Mouse (Mus musculus) CH12.LX (cell line): ENCODE data around the gene Zbtb33. TPM values are rescaled to one million over a fixed set of nuclear protein-coding genes. Genes with fewer than 3 reads are reported as not detected.
A peak's percentile ranks its signal among the peaks of the same experiment; 100 is the strongest.

Experiments
- DNase-seq: peaks from one replicate; pipeline ENCODE4 v3.0.0-alpha.2; 2013; ENCODE audit errors: extremely low read depth
- H3K27ac ChIP-seq: 2 replicates; pipeline ENCODE4 v1.5.1; 2012; ENCODE audit warnings: low read depth, mild to moderate bottlenecking, control low read depth, moderate library complexity; ENCODE audit not compliant: insufficient read depth
- H3K27me3 ChIP-seq: replicated peaks from 2 replicates; pipeline ENCODE3; 2012; ENCODE audit warnings: inconsistent platforms
- H3K36me3 ChIP-seq, 2 experiments: replicated peaks in 1 of 2; 2 replicates each; pipeline versions ENCODE3 to v1.6.1; 2012; ENCODE audit warnings: inconsistent platforms in 1 of 2, low read length in 1 of 2, mild to moderate bottlenecking in 1 of 2, mixed read lengths in 1 of 2, moderate library complexity in 1 of 2; ENCODE audit not compliant: control insufficient read depth in 1 of 2, insufficient read depth in 1 of 2
- H3K4me1 ChIP-seq, 2 experiments: 2 replicates each; pipeline ENCODE4 v1.6.1; 2012; ENCODE audit warnings: inconsistent platforms in 1 of 2, moderate library complexity in 1 of 2; ENCODE audit not compliant: insufficient read depth in 2 of 2, control insufficient read depth in 1 of 2
- H3K4me2 ChIP-seq: 2 replicates; pipeline ENCODE4 v1.6.1; 2012; ENCODE audit warnings: low read depth, mild to moderate bottlenecking, control low read depth; ENCODE audit not compliant: poor library complexity, insufficient read depth, severe bottlenecking
- H3K4me3 ChIP-seq, 3 experiments: fragments of 150-350 bp in 1 of 3; sonication (generic) in 1 of 3; replicated peaks in 1 of 3; 2 replicates each; pipeline versions ENCODE3 to v1.5.1; 2011 to 2012; ENCODE audit warnings: low read depth in 2 of 3, low read length in 2 of 3, mild to moderate bottlenecking in 2 of 3, moderate library complexity in 2 of 3, control low read depth in 1 of 3, improper control_type of control experiment in 1 of 3, inconsistent platforms in 1 of 3, mixed read lengths in 1 of 3; ENCODE audit not compliant: poor library complexity in 1 of 3
- H3K79me2 ChIP-seq: replicated peaks from 2 replicates; pipeline ENCODE4 v1.6.1; 2012; ENCODE audit warnings: mild to moderate bottlenecking, moderate library complexity; ENCODE audit not compliant: control insufficient read depth, poor library complexity, insufficient read depth, severe bottlenecking; ENCODE audit errors: extremely low read depth
- H3K9ac ChIP-seq: 2 replicates; pipeline ENCODE4 v1.6.1; 2012; ENCODE audit warnings: low read depth, mild to moderate bottlenecking, control low read depth, moderate library complexity; ENCODE audit not compliant: insufficient read depth
- H3K9me3 ChIP-seq: replicated peaks from 2 replicates; pipeline ENCODE3; 2012; ENCODE audit warnings: low read length, inconsistent platforms, mixed read lengths
- BHLHE40 ChIP-seq: IDR thresholded peaks from 2 replicates; pipeline ENCODE4 v1.6.1; 2011; ENCODE audit warnings: mild to moderate bottlenecking, low read depth, low read length, improper control_type of control experiment
- CHD1 ChIP-seq: IDR thresholded peaks from 2 replicates; pipeline ENCODE4 v1.6.1; 2012; ENCODE audit warnings: low read depth, low read length, improper control_type of control experiment, inconsistent platforms
- CHD2 ChIP-seq: IDR thresholded peaks from 2 replicates; pipeline ENCODE4 v1.6.1; 2011; ENCODE audit warnings: low read length, improper control_type of control experiment
- CTCF ChIP-seq, 2 experiments: IDR thresholded peaks in 1 of 2; conservative IDR thresholded peaks in 1 of 2; 2 replicates each; pipeline ENCODE4 v1.5.1; 2011 to 2012; ENCODE audit warnings: low read depth in 2 of 2, low read length in 2 of 2, improper control_type of control experiment in 1 of 2, inconsistent platforms in 1 of 2, mild to moderate bottlenecking in 1 of 2, moderate library complexity in 1 of 2
- E2F4 ChIP-seq: IDR thresholded peaks from 2 replicates; pipeline ENCODE4 v1.6.1; 2011; ENCODE audit warnings: low read depth, low read length, improper control_type of control experiment; ENCODE audit not compliant: insufficient replicate concordance
- ELF1 ChIP-seq: IDR thresholded peaks from 2 replicates; pipeline ENCODE4 v1.6.1; 2014; ENCODE audit warnings: low read depth, mild to moderate bottlenecking, inconsistent platforms, low read length, improper control_type of control experiment
- EP300 ChIP-seq: IDR thresholded peaks from 2 replicates; pipeline ENCODE4 v1.6.1; 2011; ENCODE audit warnings: low read length, improper control_type of control experiment
- IRF4 ChIP-seq: IDR thresholded peaks from 2 replicates; pipeline ENCODE4 v1.6.1; 2014; ENCODE audit warnings: low read depth, mild to moderate bottlenecking, inconsistent platforms, low read length, improper control_type of control experiment
- JUN ChIP-seq: IDR thresholded peaks from 2 replicates; pipeline ENCODE4 v1.6.1; 2011; ENCODE audit warnings: low read depth, mild to moderate bottlenecking, low read length, improper control_type of control experiment, moderate library complexity; ENCODE audit not compliant: insufficient read depth
- JUND ChIP-seq: conservative IDR thresholded peaks from 2 replicates; pipeline ENCODE4 v1.6.1; 2011; ENCODE audit warnings: low read depth, low read length, improper control_type of control experiment
- KAT2A ChIP-seq: IDR thresholded peaks from 2 replicates; pipeline ENCODE4 v1.6.1; 2012; ENCODE audit warnings: low read length, improper control_type of control experiment, inconsistent platforms; ENCODE audit not compliant: insufficient replicate concordance
- MAFK ChIP-seq: IDR thresholded peaks from 2 replicates; pipeline ENCODE4 v1.6.1; 2011; ENCODE audit warnings: low read length, improper control_type of control experiment; ENCODE audit not compliant: insufficient replicate concordance
- MAX ChIP-seq: IDR thresholded peaks from 2 replicates; pipeline ENCODE4 v1.6.1; 2011; ENCODE audit warnings: low read length, improper control_type of control experiment
- MEF2A ChIP-seq: IDR thresholded peaks from 2 replicates; pipeline ENCODE4 v1.6.1; 2014; ENCODE audit warnings: low read depth, mild to moderate bottlenecking, inconsistent platforms, low read length, improper control_type of control experiment, borderline replicate concordance
- MYC ChIP-seq: IDR thresholded peaks from 2 replicates; pipeline ENCODE4 v1.6.1; 2011; ENCODE audit warnings: low read depth, mild to moderate bottlenecking, improper control_type of control experiment, low read length
- NRF1 ChIP-seq: IDR thresholded peaks from 2 replicates; pipeline ENCODE4 v1.6.1; 2014; ENCODE audit warnings: low read depth, mild to moderate bottlenecking, inconsistent platforms, low read length, improper control_type of control experiment, moderate library complexity
- PAX5 ChIP-seq: IDR thresholded peaks from 2 replicates; pipeline ENCODE4 v1.6.1; 2012; ENCODE audit warnings: low read length, inconsistent platforms, mixed read lengths
- RCOR1 ChIP-seq: conservative IDR thresholded peaks from 2 replicates; pipeline ENCODE4 v1.6.1; 2012; ENCODE audit warnings: low read depth, mild to moderate bottlenecking, inconsistent platforms, low read length, improper control_type of control experiment
- SIN3A ChIP-seq: IDR thresholded peaks from 2 replicates; pipeline ENCODE4 v1.6.1; 2012; ENCODE audit warnings: low read length, improper control_type of control experiment, inconsistent platforms
- TBP ChIP-seq: conservative IDR thresholded peaks from 2 replicates; pipeline ENCODE4 v1.6.1; 2011; ENCODE audit warnings: low read depth, low read length, improper control_type of control experiment
- TCF12 ChIP-seq: IDR thresholded peaks from 2 replicates; pipeline ENCODE4 v1.6.1; 2014; ENCODE audit warnings: low read depth, mild to moderate bottlenecking, inconsistent platforms, low read length, improper control_type of control experiment
- UBTF ChIP-seq: IDR thresholded peaks from 2 replicates; pipeline ENCODE4 v1.6.1; 2012; ENCODE audit warnings: low read depth, mild to moderate bottlenecking, inconsistent platforms, low read length, improper control_type of control experiment, moderate library complexity
- USF1 ChIP-seq: IDR thresholded peaks from 2 replicates; pipeline ENCODE4 v1.6.1; 2014; ENCODE audit warnings: low read depth, mild to moderate bottlenecking, inconsistent platforms, low read length, improper control_type of control experiment
- USF2 ChIP-seq: conservative IDR thresholded peaks from 2 replicates; pipeline ENCODE4 v1.6.1; 2011; ENCODE audit warnings: low read depth, low read length, improper control_type of control experiment
- ZC3H11A ChIP-seq: IDR thresholded peaks from 2 replicates; pipeline ENCODE4 v1.6.1; 2012; ENCODE audit warnings: low read depth, mild to moderate bottlenecking, inconsistent platforms, low read length, improper control_type of control experiment
- ZKSCAN1 ChIP-seq: IDR thresholded peaks from 2 replicates; pipeline ENCODE4 v1.6.1; 2012; ENCODE audit warnings: low read depth, inconsistent platforms, low read length, improper control_type of control experiment, borderline replicate concordance
- ZMIZ1 ChIP-seq: IDR thresholded peaks from 2 replicates; pipeline ENCODE4 v1.6.1; 2012; ENCODE audit warnings: low read depth, mild to moderate bottlenecking, inconsistent platforms, low read length, improper control_type of control experiment
- ZNF384 ChIP-seq: IDR thresholded peaks from 2 replicates; pipeline ENCODE4 v1.6.1; 2012; ENCODE audit warnings: low read depth, low read length, improper control_type of control experiment, inconsistent platforms
- dilution Hi-C: fragments of 300-500 bp; cut with MboI; formaldehyde crosslinking; loops from 2 replicates; pipeline ENCODE4 v1.14.3; 2020; ENCODE audit warnings: low sequenced_read_pairs; ENCODE audit not compliant: extremely low pct_unique_long_range_greater_than_20kb, extremely low pct_ligation_motif_present
- in situ Hi-C: fragments of 300-500 bp; cut with MboI; formaldehyde crosslinking; loops from 3 replicates; pipeline ENCODE4 v1.14.3; 2019; ENCODE audit warnings: low sequenced_read_pairs, low pct_ligation_motif_present, low pct_unique_long_range_greater_than_20kb, mixed read lengths
- polyA plus RNA-seq: library from polyadenylated mRNA; unstranded; fragments of >175 nt; gene quantifications from 2 replicates; pipeline ENCODE4 v1.2.1, GENCODE M21; 2012; ENCODE audit warnings: low read depth; ENCODE audit not compliant: insufficient read length
- total RNA-seq, 2 experiments: library from RNA; depleted of rRNA; stranded (reverse); fragments of 300-350 nt in 1 of 2; fragments of >200 nt in 1 of 2; gene quantifications; 2 replicates each; pipeline ENCODE4 v1.2.3; 2012 to 2014

The Zbtb33 gene
- total and polyA plus RNA-seq, 3 experiments = 10.7 to 25.0 (median 14.0) TPM

- H3K9me3 ChIP-seq = no peaks in the 10 kb centered on the region
Observed at GRCm38 (mm10) chrX:38185520-38185919, 4.1 kb upstream of the Zbtb33 start.

GRCm38 (mm10) chrX:38190458-38190764, 818 bp downstream of the Zbtb33 start:
- Histone ChIP-seq H3K9me3 (no peaks in the 10 kb centered on the region), H3K79me2 (peaks cover 33% of the 10 kb centered on the region), H3K9ac (peak overlapping the region; percentile 91), H3K4me1 (peaks cover 0 to 25% of the 10 kb centered on the region in 2 experiments; a peak in 2 of 4 replicates), H3K27me3 (no peaks in the 10 kb centered on the region), H3K4me2 (peak overlapping the region; percentile 38; the same call in 1 of the 2 replicates), H3K36me3 (peaks cover 15 to 23% of the 10 kb centered on the region in 2 experiments), H3K27ac (peak overlapping the region; percentile 54; the same call in 1 of the 2 replicates), H3K4me3 (peak overlapping the region; percentile 71 to 98 (median 72))
- dilution Hi-C loops = no loop called here
- in situ Hi-C loops = no loop called here
- no peak for DNase-seq
- TF ChIP-seq TCF12 (no peak), ZKSCAN1 (no peak), IRF4 (no peak), JUN (no peak), MAFK (no peak), UBTF (no peak), CHD1 (no peak), ZNF384 (no peak), MEF2A (no peak), CTCF (conservative IDR thresholded peaks at IDR 0.05 in 1 of 2, IDR thresholded peaks at IDR 0.05 in 1 of 2; ENCODE audit: low read depth in 2 of 2, low read length in 2 of 2) (no peak), PAX5 (no peak), ZC3H11A (no peak), E2F4 (no peak), MYC (no peak), BHLHE40 (no peak)

More at GRCm38 (mm10) chrX:38185520-38185919, 4.1 kb upstream of the Zbtb33 start:
- Histone ChIP-seq H3K4me2 (peak overlapping the region; percentile 63; the same call in 1 of the 2 replicates), H3K4me1 (peaks cover 0 to 25% of the 10 kb centered on the region in 2 experiments; a peak in 2 of 4 replicates), H3K27me3 (no peaks in the 10 kb centered on the region), H3K79me2 (peaks cover 9% of the 10 kb centered on the region), H3K36me3 (no peaks in the 10 kb centered on the region), H3K27ac (peak overlapping the region; percentile 89), H3K4me3 (no peak overlapping the region), H3K9ac (0 out of 2 replicates have a peak overlapping the region, but pooled peaks have one; percentile 40)
- TF ChIP-seq TCF12 (peak; percentile 50; the same call in 1 of the 2 replicates), RCOR1 (no peak), USF1 (no peak), ZC3H11A (no peak), CHD1 (peak; percentile 71; the same call in 1 of the 2 replicates), TBP (no peak), ELF1 (no peak), NRF1 (no peak), USF2 (no peak), MEF2A (peak; percentile 53; the same call in 1 of the 2 replicates), ZKSCAN1 (no peak), UBTF (no peak), EP300 (peak; percentile 23; the same call in 1 of the 2 replicates), MYC (no peak), KAT2A (no peak), MAFK (no peak), IRF4 (peak; percentile 54), JUN (no peak), MAX (no peak), E2F4 (no peak), CHD2 (0 out of 2 replicates have a peak, but pooled peaks have one; percentile 26), JUND (no peak), CTCF (conservative IDR thresholded peaks at IDR 0.05 in 1 of 2, IDR thresholded peaks at IDR 0.05 in 1 of 2; ENCODE audit: low read depth in 2 of 2, low read length in 2 of 2) (no peak), SIN3A (no peak), PAX5 (no peak), ZMIZ1 (no peak)
- peak; percentile 48 for DNase-seq
- in situ Hi-C loops (loop anchor here (10.0 kb wide), 1 partner anchor 49 kb away; no protein-coding TSS in a partner anchor), dilution Hi-C loops (no loop called here)
